Mouse (Mus musculus) liver, adult 2 months (tissue): ENCODE measurements at regions not wholly inside any gene's neighbourhood (a gene's known extent, or its start where the extent isn't known, plus 50 kb on each side); places are given as distances from the start of the nearest gene placed in this dataset.

Experiments used
- DNase-seq: peaks from one replicate; pipeline ENCODE4 v3.0.0-alpha.2; 2011; ENCODE audit warnings: low read depth, low spot score; ENCODE audit errors: extremely low read depth
- H3K27ac ChIP-seq: fragments of 200-500 bp; replicated peaks from 2 replicates; pipeline ENCODE4 v1.5.1; 2012; ENCODE audit warnings: low read depth, mild to moderate bottlenecking, control low read depth, inconsistent platforms, low read length; ENCODE audit not compliant: insufficient read depth
- H3K27me3 ChIP-seq: fragments of 200-500 bp; 2 replicates; pipeline ENCODE4 v1.6.1; 2012; ENCODE audit warnings: mild to moderate bottlenecking, moderate library complexity, low read length, inconsistent platforms; ENCODE audit not compliant: control insufficient read depth, insufficient read depth
- H3K36me3 ChIP-seq: fragments of 200-500 bp; 2 replicates; pipeline ENCODE4 v1.6.1; 2012; ENCODE audit warnings: low read length, inconsistent platforms; ENCODE audit not compliant: control insufficient read depth, insufficient read depth
- H3K4me1 ChIP-seq: fragments of 200-500 bp; 2 replicates; pipeline ENCODE4 v1.6.1; 2011; ENCODE audit warnings: low read length; ENCODE audit not compliant: control insufficient read depth, insufficient read depth
- H3K4me3 ChIP-seq: fragments of 200-500 bp; 2 replicates; pipeline ENCODE4 v1.5.1; 2011; ENCODE audit warnings: low read depth, mild to moderate bottlenecking, control low read depth, low read length, moderate library complexity; ENCODE audit not compliant: insufficient read depth
- H3K79me2 ChIP-seq: fragments of 200-500 bp; 2 replicates; pipeline ENCODE4 v1.6.1; 2012; ENCODE audit warnings: inconsistent platforms, mild to moderate bottlenecking, low read length, moderate library complexity; ENCODE audit not compliant: control insufficient read depth, insufficient read depth
- H3K9ac ChIP-seq: fragments of 200-500 bp; 2 replicates; pipeline ENCODE4 v1.6.1; 2012; ENCODE audit warnings: low read depth, mild to moderate bottlenecking, control low read depth, inconsistent platforms, low read length
- CTCF ChIP-seq: fragments of 200-500 bp; IDR thresholded peaks from 2 replicates; pipeline ENCODE4 v1.5.1; 2011; ENCODE audit warnings: low read depth, low read length, control low read depth
- POLR2A ChIP-seq: fragments of 200-500 bp; IDR thresholded peaks from 2 replicates; pipeline ENCODE4 v1.6.1; 2011; ENCODE audit warnings: low read length, control low read depth; ENCODE audit not compliant: insufficient read depth; ENCODE audit errors: extremely low read depth
- WGBS: fragments of 180-500 bp; shearing (Covaris S2); methylation state at CpG from one replicate; pipeline ENCODE4 v1.1.7; 2018; 5-methylcytosine and 5-hydroxymethylcytosine counted together

DNA sequence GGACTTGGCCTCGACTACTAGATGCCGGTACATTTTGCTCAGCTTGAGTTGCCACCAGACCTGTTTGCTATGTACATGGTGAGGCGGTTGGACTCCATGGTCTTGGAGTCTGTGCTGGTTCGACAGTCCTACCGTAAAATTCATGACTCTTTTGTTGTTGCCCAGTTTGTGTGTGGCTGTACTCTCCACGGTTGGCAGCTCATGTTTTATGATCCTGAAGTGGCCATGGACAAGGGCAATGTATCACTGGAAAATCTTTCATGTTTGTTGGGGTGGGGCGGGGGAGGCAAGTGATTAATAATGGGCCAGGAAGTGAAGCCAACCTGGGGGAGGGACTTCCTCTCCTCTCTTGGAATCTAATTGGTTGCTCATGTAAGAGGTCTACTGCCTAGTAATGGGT lies 147.0 kb upstream of the Fbxo11 start:
- WGBS = 94% methylated on average over 7 of the region's 7 CpGs
- no peak overlapping the region for H3K27ac ChIP-seq
- no peak for DNase-seq
- no peaks in the 10 kb centered on the region for H3K27me3 ChIP-seq
- no peaks in the 10 kb centered on the region for H3K4me1 ChIP-seq
- H3K79me2 ChIP-seq = no peaks in the 10 kb centered on the region
- no peak overlapping the region for H3K9ac ChIP-seq
- no peaks in the 10 kb centered on the region for H3K36me3 ChIP-seq
- no peak overlapping the region for H3K4me3 ChIP-seq
- no peak for TF ChIP-seq POLR2A
- TF ChIP-seq CTCF = no peak

DNA sequence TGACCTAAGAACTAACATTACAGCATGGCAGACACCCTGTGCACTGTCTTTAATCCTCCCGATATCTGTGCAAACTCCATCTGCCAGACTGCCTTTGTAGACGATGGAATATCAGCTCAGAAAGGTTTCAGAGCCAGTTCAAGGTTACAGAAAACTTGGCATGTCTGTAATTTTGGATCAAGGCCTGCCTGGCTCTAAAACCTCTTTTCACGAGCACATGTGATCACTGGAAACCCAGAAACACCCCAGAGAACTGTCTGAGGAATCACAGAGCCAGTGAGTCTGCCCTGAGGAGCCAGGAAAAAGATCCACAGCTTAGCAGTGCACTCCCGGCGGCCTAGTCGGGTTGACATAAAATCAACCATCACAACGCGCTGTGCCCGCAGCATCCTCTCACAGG lies 149.7 kb upstream of the Fbxo11 start:
- no peaks in the 10 kb centered on the region for H3K36me3 ChIP-seq
- H3K79me2 ChIP-seq = no peaks in the 10 kb centered on the region
- H3K27ac ChIP-seq = no peak overlapping the region
- H3K27me3 ChIP-seq = no peaks in the 10 kb centered on the region
- TF ChIP-seq CTCF (no peak), POLR2A (no peak)
- no peak overlapping the region for H3K4me3 ChIP-seq
- 78% methylated on average over 9 of the region's 9 CpGs for WGBS
- H3K4me1 ChIP-seq = no peaks in the 10 kb centered on the region
- no peak for DNase-seq
- H3K9ac ChIP-seq = no peak overlapping the region

DNA sequence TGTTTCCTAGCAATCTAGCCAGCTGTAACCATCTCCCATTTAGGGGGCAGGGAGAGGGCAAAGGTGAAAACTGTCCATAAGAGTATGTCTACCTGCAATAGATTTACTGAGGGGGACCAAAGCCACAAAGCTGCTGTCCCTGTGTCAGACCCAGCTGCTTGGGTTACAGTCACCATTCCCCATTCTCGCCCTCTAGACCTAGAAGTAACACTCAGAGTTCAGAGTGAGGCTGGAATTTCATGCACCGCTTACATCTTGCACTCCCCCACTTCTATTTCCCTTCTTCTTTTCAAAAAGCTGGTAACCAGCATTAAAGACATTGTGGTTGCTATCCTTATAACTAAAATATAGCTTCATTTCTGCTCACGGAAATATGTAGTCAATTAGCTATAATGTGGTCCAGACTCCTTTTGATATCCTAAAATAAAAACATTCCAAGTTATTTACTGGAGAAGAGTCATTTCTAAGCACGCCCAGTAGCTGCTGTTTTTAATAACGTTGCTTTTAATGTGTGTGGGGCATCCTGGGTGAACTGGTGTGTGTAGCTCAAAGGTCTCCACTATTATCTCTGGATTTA lies 157.4 kb upstream of the Fbxo11 start:
- Histone ChIP-seq H3K9ac (no peak overlapping the region), H3K79me2 (no peaks in the 10 kb centered on the region), H3K36me3 (no peaks in the 10 kb centered on the region), H3K4me1 (no peaks in the 10 kb centered on the region), H3K27ac (no peak overlapping the region), H3K4me3 (no peak overlapping the region), H3K27me3 (no peaks in the 10 kb centered on the region)
- DNase-seq = no peak
- WGBS = 84% methylated on average over 5 of the region's 5 CpGs
- TF ChIP-seq CTCF = no peak
- no peak for TF ChIP-seq POLR2A

DNA sequence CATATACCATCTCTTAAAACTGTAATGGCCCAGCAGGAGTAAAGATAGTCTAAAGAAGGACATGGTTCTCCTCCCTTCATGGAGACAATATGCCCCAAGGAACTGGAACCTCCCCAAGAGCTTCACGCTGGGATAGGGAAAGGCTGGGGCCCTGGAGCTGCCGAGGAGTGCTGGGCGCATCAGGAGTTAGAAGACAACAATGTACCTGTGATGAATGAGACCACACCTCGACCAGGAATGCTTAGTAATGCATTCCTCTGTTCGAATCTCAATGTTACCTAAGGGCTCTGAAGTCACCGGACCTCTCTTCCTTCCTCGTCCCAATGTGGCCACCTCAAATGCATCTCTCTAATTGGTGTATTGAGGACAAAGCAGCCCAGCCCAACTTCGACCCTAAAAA lies 175.4 kb upstream of the Fbxo11 start:
- Histone ChIP-seq H3K4me1 (no peaks in the 10 kb centered on the region), H3K36me3 (no peaks in the 10 kb centered on the region), H3K79me2 (no peaks in the 10 kb centered on the region), H3K27ac (no peak overlapping the region), H3K27me3 (no peaks in the 10 kb centered on the region), H3K9ac (no peak overlapping the region), H3K4me3 (no peak overlapping the region)
- no peak for DNase-seq
- 84% methylated on average over 8 of the region's 8 CpGs for WGBS
- no peak for TF ChIP-seq CTCF

DNA sequence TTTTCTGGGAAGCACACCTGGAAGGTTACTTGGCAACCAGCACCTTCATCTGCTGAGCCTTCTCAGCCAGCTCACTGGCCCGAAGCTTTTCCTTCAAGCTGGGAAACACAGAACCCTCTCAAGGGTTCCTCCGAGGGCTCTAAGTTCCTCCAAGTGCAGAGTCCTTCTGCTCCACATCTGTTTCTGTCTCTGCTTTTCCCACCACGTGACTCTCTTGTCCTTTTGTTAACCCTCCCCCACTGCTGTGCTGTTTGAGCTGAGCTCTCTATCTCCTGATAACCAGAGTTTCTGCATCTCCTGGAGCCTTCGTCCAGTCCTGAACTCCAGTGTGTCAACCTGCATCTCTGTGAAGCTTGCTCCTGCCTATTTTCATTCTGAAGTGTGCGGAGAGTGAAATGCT lies 183.5 kb upstream of the Fbxo11 start:
- Histone ChIP-seq H3K4me3 (no peak overlapping the region), H3K79me2 (no peaks in the 10 kb centered on the region), H3K27me3 (no peaks in the 10 kb centered on the region), H3K4me1 (no peaks in the 10 kb centered on the region), H3K27ac (no peak overlapping the region), H3K36me3 (no peaks in the 10 kb centered on the region), H3K9ac (no peak overlapping the region)
- DNase-seq = no peak
- TF ChIP-seq POLR2A = no peak
- no peak for TF ChIP-seq CTCF
- WGBS = 52% methylated on average over 5 of the region's 5 CpGs

DNA sequence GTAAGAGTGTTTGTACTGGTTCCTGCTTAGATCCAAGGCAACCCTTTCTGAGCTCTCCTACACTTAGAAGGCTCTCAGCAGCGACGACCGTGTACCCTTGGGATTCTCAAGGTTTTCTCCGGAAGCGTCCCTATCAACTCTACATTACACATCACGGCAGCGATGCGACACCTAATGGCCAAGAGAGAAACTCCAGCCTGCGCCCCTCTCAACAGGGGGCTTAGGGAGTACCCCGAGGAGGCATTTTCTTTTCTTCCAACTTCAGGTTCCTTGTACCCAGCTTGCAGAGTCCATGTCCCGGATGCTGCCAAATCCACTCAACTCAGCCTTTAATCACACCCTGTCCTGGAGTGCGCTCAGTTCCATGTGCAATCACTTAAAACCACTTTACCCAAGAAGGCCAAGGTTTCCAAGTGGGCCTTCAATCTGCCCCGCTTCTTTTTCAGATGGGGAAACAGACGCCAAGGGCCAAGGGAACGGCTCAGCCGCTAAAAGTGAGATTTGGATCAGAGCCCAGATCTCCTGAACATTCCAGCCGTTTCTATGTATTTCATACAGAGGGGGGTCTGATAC lies 186.9 kb upstream of the Fbxo11 start:
- Histone ChIP-seq H3K27ac (no peak overlapping the region), H3K36me3 (no peaks in the 10 kb centered on the region), H3K27me3 (no peaks in the 10 kb centered on the region), H3K4me3 (no peak overlapping the region), H3K4me1 (no peaks in the 10 kb centered on the region), H3K79me2 (no peaks in the 10 kb centered on the region), H3K9ac (no peak overlapping the region)
- WGBS = 21% methylated on average over 17 of the region's 17 CpGs
- no peak for DNase-seq
- no peak for TF ChIP-seq POLR2A
- TF ChIP-seq CTCF = peak; percentile 62
